Mouse (Mus musculus) cerebellum, adult 8-10 months (tissue): Measurements from ENCODE around the gene Ranbp3.
A peak's percentile ranks its signal among the peaks of the same experiment; 100 is the strongest.

ENCODE experiments used
- DNase-seq: peaks from one replicate; pipeline ENCODE4 v3.0.0; 2022

The Ranbp3 gene

GRCm38 (mm10) chr17:56681791-56682190 lies 8.7 kb downstream of the Ranbp3 start:
- no peak for DNase-seq

- DNase-seq = no peak
Observed at GRCm38 (mm10) chr17:56682880-56683279, 9.8 kb downstream of the Ranbp3 start.

GRCm38 (mm10) chr17:56683546-56684140 lies 10.5 kb downstream of the Ranbp3 start:
- DNase-seq = no peak

- no peak for DNase-seq
Observed at GRCm38 (mm10) chr17:56684649-56685048, 11.6 kb downstream of the Ranbp3 start.

GRCm38 (mm10) chr17:56686801-56687200 lies 13.7 kb downstream of the Ranbp3 start:
- DNase-seq = no peak

GRCm38 (mm10) chr17:56688045-56688444 lies 15.0 kb downstream of the Ranbp3 start:
- DNase-seq = no peak

GRCm38 (mm10) chr17:56688689-56689088 lies 15.6 kb downstream of the Ranbp3 start:
- DNase-seq = no peak

GRCm38 (mm10) chr17:56693395-56693794 lies 20.3 kb downstream of the Ranbp3 start:
- DNase-seq = no peak

GRCm38 (mm10) chr17:56693851-56694310 lies 20.8 kb downstream of the Ranbp3 start:
- peak; percentile 84 for DNase-seq

GRCm38 (mm10) chr17:56700451-56700850 lies 27.4 kb downstream of the Ranbp3 start:
- DNase-seq = no peak

GRCm38 (mm10) chr17:56703038-56703437 lies 29.9 kb downstream of the Ranbp3 start:
- DNase-seq = no peak

- no peak for DNase-seq
Observed at GRCm38 (mm10) chr17:56706515-56706914, 33.4 kb downstream of the Ranbp3 start.

GRCm38 (mm10) chr17:56708692-56709091 lies 35.6 kb downstream of the Ranbp3 start:
- DNase-seq = no peak

GRCm38 (mm10) chr17:56709708-56710107 lies 36.6 kb downstream of the Ranbp3 start:
- DNase-seq = no peak

GRCm38 (mm10) chr17:56715360-56715759 lies 42.3 kb downstream of the Ranbp3 start:
- DNase-seq = peak; percentile 42

- DNase-seq = no peak
Observed at GRCm38 (mm10) chr17:56715914-56716654, 43.0 kb downstream of the Ranbp3 start.

GRCm38 (mm10) chr17:56716655-56717362 lies 43.7 kb downstream of the Ranbp3 start:
- peak; percentile 94 for DNase-seq

- DNase-seq = peak; percentile 91
Observed at GRCm38 (mm10) chr17:56717363-56718058, 44.4 kb downstream of the Ranbp3 start, which contains the start of the genes Ndufa11 and Vmac. Gene Ndufa11 (plus strand): TSS chr17:56717767. Gene Vmac (minus strand): TSS chr17:56718022.

GRCm38 (mm10) chr17:56722441-56722840 lies 49.3 kb downstream of the Ranbp3 start:
- no peak for DNase-seq

- DNase-seq = no peak
Observed at GRCm38 (mm10) chr17:56723419-56724161, 50.5 kb downstream of the Ranbp3 start.

GRCm38 (mm10) chr17:56727029-56727649 lies 54.0 kb downstream of the Ranbp3 start:
- DNase-seq = no peak

- peak; percentile 12 for DNase-seq
Observed at GRCm38 (mm10) chr17:56727659-56728058, 54.6 kb downstream of the Ranbp3 start.
